ENCODE assay signal across 7 mouse cellular contexts in genomic region chr5:100039602-100040142, GRCm38 (mm10). TPM values are rescaled to one million over a fixed set of nuclear protein-coding genes. Genes with fewer than 3 reads are reported as not detected.
DNase-seq lines count a peak whose midpoint lies in the region; ATAC-seq and TF ChIP-seq lines count a peak whose summit lies in the region.

Gene Hnrnpdl (minus strand): TSS chr5:100039664.
Gene Enoph1 (plus strand): TSS chr5:100039985.

- DNase-seq in adrenal gland, adult 2 months: peak; percentile 96
- DNase-seq in embryo, embryonic 11.5 days (ENCODE audit: low read depth, low spot score): peak; percentile 94
- DNase-seq in gastrocnemius, postnatal 4 days (ENCODE audit: low spot score in 2 of 2): peak; percentile 87 to 94
- peak; percentile 96 for DNase-seq in left cerebral cortex, postnatal 4 days

- peak; percentile 67 for ATAC-seq in intestine, postnatal 0 days
- ATAC-seq in midbrain, embryonic 12.5 days (ENCODE audit: low FRiP score, low read depth): peak; percentile 88

- H3K36me3 ChIP-seq in intestine, postnatal 0 days (ENCODE audit: control insufficient read depth, insufficient read depth): peaks cover 8% of the 10 kb centered on the region; the same call in 1 of the 2 replicates
- H3K36me3 ChIP-seq in midbrain, embryonic 12.5 days: peaks cover 22% of the 10 kb centered on the region
- peaks cover 16% of the 10 kb centered on the region for H3K36me3 ChIP-seq in small intestine, adult 2 months (ENCODE audit: control insufficient read depth, insufficient read depth, low read length)

- H3K27me3 ChIP-seq in intestine, postnatal 0 days (replicated peaks; ENCODE audit: control insufficient read depth, insufficient read depth, low read length): no peaks in the 10 kb centered on the region
- no peaks in the 10 kb centered on the region for H3K27me3 ChIP-seq in midbrain, embryonic 12.5 days
- H3K27me3 ChIP-seq in small intestine, adult 2 months (ENCODE audit: control insufficient read depth, insufficient read depth, low read length): no peaks in the 10 kb centered on the region

- peak within 1 kb of the TSS; percentile 95 for H3K9ac ChIP-seq in intestine, postnatal 0 days (ENCODE audit: low read depth, low read length)
- H3K9ac ChIP-seq in midbrain, embryonic 12.5 days (replicated peaks): peak within 1 kb of the TSS; percentile 100

- intact Hi-C loops in left cerebral cortex, postnatal 4 days (cut with DNase I): loop anchor here (5.0 to 10.0 kb wide), 2 partner anchors 62 to 835 kb away; partner anchors contain the start of genes 4930524J08Rik and Hnrnpd

- peaks cover 2% of the 10 kb centered on the region; the same call in 1 of the 2 replicates for H3K4me1 ChIP-seq in intestine, postnatal 0 days (replicated peaks; ENCODE audit: control insufficient read depth, insufficient read depth, low read length)
- peaks cover 30% of the 10 kb centered on the region for H3K4me1 ChIP-seq in midbrain, embryonic 12.5 days
- H3K4me1 ChIP-seq in small intestine, adult 2 months (ENCODE audit: control insufficient read depth, insufficient read depth, insufficient read length, low read length): peaks cover 18% of the 10 kb centered on the region

- H3K4me2 ChIP-seq in intestine, postnatal 0 days (replicated peaks; ENCODE audit: low read depth): peak within 1 kb of the TSS; percentile 99
- peak within 1 kb of the TSS; percentile 92 for H3K4me2 ChIP-seq in midbrain, embryonic 12.5 days (replicated peaks)

- peak; percentile 75; the same call in 1 of the 2 replicates for TF ChIP-seq POLR2A in small intestine, adult 2 months (IDR thresholded peaks at IDR 0.05; ENCODE audit: low read depth, low read length)

- under 1% methylated on average over 54 of the region's 57 CpGs for WGBS in intestine, postnatal 0 days
- WGBS in midbrain, embryonic 12.5 days: under 1% methylated on average over 49 of the region's 57 CpGs
- WGBS in small intestine, adult 2 months: under 1% methylated on average over 57 of the region's 57 CpGs

- no peak for TF ChIP-seq CTCF in intestine, postnatal 0 days (IDR thresholded peaks at IDR 0.05; ENCODE audit: low read depth)
- no peak for TF ChIP-seq CTCF in small intestine, adult 2 months (IDR thresholded peaks at IDR 0.05; ENCODE audit: extremely low read depth, insufficient read length, insufficient replicate concordance, low read depth, low read length)

- peak within 1 kb of the TSS; percentile 99 for H3K4me3 ChIP-seq in intestine, postnatal 0 days (ENCODE audit: low read depth, low read length)
- peak within 1 kb of the TSS; percentile 96 for H3K4me3 ChIP-seq in midbrain, embryonic 12.5 days
- peak within 1 kb of the TSS; percentile 91 for H3K4me3 ChIP-seq in small intestine, adult 2 months (ENCODE audit: low read depth, low read length)

- H3K9me3 ChIP-seq in intestine, postnatal 0 days (ENCODE audit: control insufficient read depth): no peaks in the 10 kb centered on the region
- no peaks in the 10 kb centered on the region for H3K9me3 ChIP-seq in midbrain, embryonic 12.5 days

- H3K27ac ChIP-seq in intestine, postnatal 0 days (ENCODE audit: low read depth, low read length): peak within 1 kb of the TSS; percentile 95
- peak within 1 kb of the TSS; percentile 99 for H3K27ac ChIP-seq in midbrain, embryonic 12.5 days (replicated peaks)
- peak within 1 kb of the TSS; percentile 91 for H3K27ac ChIP-seq in small intestine, adult 2 months (ENCODE audit: insufficient read depth, low read depth, low read length)

RNA-seq across cellular contexts. Expression of gene Hnrnpdl, which starts in this region (rescaled TPM):
- 100 to 1,000 TPM; 100 to 114 TPM for total RNA-seq in adrenal gland, adult 2 months (2021)
- 70.4 and 79.3 TPM in 2 replicates for polyA plus RNA-seq in adrenal gland, adult 2 months (2012; rRNA removed)
- 100 to 1,000 TPM; 116 to 132 TPM for total RNA-seq in gastrocnemius, postnatal 4 days (2021)
- polyA plus RNA-seq in intestine, postnatal 0 days (2015; fragmentation: Nextera tagmentation; extraction: Ambion mirVana): 61.6 and 63.2 TPM in 2 replicates
- 100 to 1,000 TPM; 259 to 272 TPM for total RNA-seq in left cerebral cortex, postnatal 4 days (2021)
- polyA plus RNA-seq in midbrain, embryonic 12.5 days (2016; fragmentation: Nextera tagmentation; extraction: Ambion mirVana): 288 and 290 TPM in 2 replicates
- 14.4 and 41.0 TPM in 2 replicates for polyA plus RNA-seq in small intestine, adult 2 months (2012; rRNA removed)

RNA-seq across cellular contexts. Expression of gene Enoph1, which starts in this region (rescaled TPM):
- 10 to 100 TPM; 26.5 to 35.8 TPM for total RNA-seq in adrenal gland, adult 2 months (2021)
- polyA plus RNA-seq in adrenal gland, adult 2 months (2012; rRNA removed): 54.3 and 58.6 TPM in 2 replicates
- 10 to 100 TPM; 13.9 to 14.7 TPM for total RNA-seq in gastrocnemius, postnatal 4 days (2021)
- polyA plus RNA-seq in intestine, postnatal 0 days (2015; fragmentation: Nextera tagmentation; extraction: Ambion mirVana): 26.6 TPM in 2 replicates
- total RNA-seq in left cerebral cortex, postnatal 4 days (2021): 10 to 100 TPM; 53.3 to 54.6 TPM
- 39.2 and 39.9 TPM in 2 replicates for polyA plus RNA-seq in midbrain, embryonic 12.5 days (2016; fragmentation: Nextera tagmentation; extraction: Ambion mirVana)
- 14.4 and 33.9 TPM in 2 replicates for polyA plus RNA-seq in small intestine, adult 2 months (2012; rRNA removed)

Comparison
In these comparisons a context has a peak if more than half of its experiments do, and no peak if none do; other contexts are left out.
1. Peak in every context shown above with its lines: DNase-seq, ATAC-seq, H3K4me3 ChIP-seq and H3K27ac ChIP-seq.